Mouse (Mus musculus): ENCODE data around the gene Wars.

- TF ChIP-seq CTCF (IDR thresholded peaks at IDR 0.05) (no peak), EP300 (IDR thresholded peaks at IDR 0.05) (no peak)
Observed at GRCm38 (mm10) chr12:108855081-108855480, 38.9 kb downstream of the Wars start.
